Comparison of ENCODE assay signal across 7 mouse cellular contexts in the genomic region with DNA sequence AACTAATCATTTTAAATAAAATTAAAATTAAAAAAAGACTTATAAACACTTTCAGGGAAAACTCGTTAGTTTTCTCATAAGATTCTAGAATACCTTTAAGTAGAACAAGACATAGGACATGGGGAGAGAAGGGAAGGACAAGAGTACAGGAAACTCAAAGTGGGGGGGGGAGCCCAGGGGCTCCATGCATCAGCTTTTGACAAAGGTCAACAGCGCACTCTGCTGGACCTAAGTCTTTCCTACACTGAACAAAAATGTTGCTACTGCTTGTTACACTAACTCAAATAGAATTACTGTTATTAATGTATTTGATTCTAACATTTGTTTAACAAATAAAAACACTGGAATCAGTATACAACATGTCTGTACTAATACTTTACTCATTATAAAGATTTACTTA. TPM values are rescaled to one million over a fixed set of nuclear protein-coding genes. Genes with fewer than 3 reads are reported as not detected.
DNase-seq lines count a peak whose midpoint lies in the region; TF ChIP-seq lines count a peak whose summit lies in the region.

No protein-coding gene starts in this region.

- no peak overlapping the region for H3K4me3 ChIP-seq in spleen, adult 2 months (ENCODE audit: extremely low read depth, insufficient read depth, insufficient read length)

- peak; percentile 46 to 63 for DNase-seq in spleen, adult 2 months (ENCODE audit: low read depth in 1 of 2, low spot score in 2 of 2)
- DNase-seq in spleen, adult 12 weeks (ENCODE audit: low spot score): no peak
- peak; percentile 76 for DNase-seq in adrenal gland, postnatal 10 days
- peak; percentile 46 for DNase-seq in fibroblast of lung, adult 2 months (ENCODE audit: low read depth)
- peak; percentile 74 to 81 for DNase-seq in kidney, postnatal 4 days
- peak; percentile 83 for DNase-seq in lung, postnatal 36 days
- DNase-seq in spleen, postnatal 4 days (ENCODE audit: low spot score in 2 of 2): peak; percentile 36 to 66

- peak; percentile 71; the same call in 1 of the 2 replicates for TF ChIP-seq CTCF in spleen, adult 2 months (IDR thresholded peaks at IDR 0.05; ENCODE audit: extremely low read depth, insufficient read depth, insufficient read length, insufficient replicate concordance)

- 85% methylated on average over 2 of the region's 2 CpGs for WGBS in spleen, adult 2 months

- no peaks in the 10 kb centered on the region for H3K36me3 ChIP-seq in spleen, adult 2 months (ENCODE audit: control insufficient read depth, insufficient read depth, low read length)

- no peaks in the 10 kb centered on the region for H3K4me1 ChIP-seq in spleen, adult 2 months (ENCODE audit: control insufficient read depth, insufficient read depth, insufficient read length)

- no peak for TF ChIP-seq POLR2A in spleen, adult 2 months (IDR thresholded peaks at IDR 0.05; ENCODE audit: low read depth, low read length)

- no peak overlapping the region for H3K27ac ChIP-seq in spleen, adult 2 months (ENCODE audit: insufficient read depth, low read length)

- H3K27me3 ChIP-seq in spleen, adult 2 months (ENCODE audit: control insufficient read depth, insufficient read depth, low read length): no peaks in the 10 kb centered on the region

RNA-seq across cellular contexts. Expression of a gene that starts 26.8 kb away (rescaled TPM):
- 0.16 and 0.31 TPM in 2 replicates for polyA plus RNA-seq in spleen, adult 2 months (2012; rRNA removed)
- total RNA-seq in adrenal gland, postnatal 10 days (2021): 1 to 10 TPM; 3.7 to 4.8 TPM
